Mouse (Mus musculus) kidney, embryonic 14.5 days (tissue): Measurements from ENCODE around the gene Homez. TPM values are rescaled to one million over a fixed set of nuclear protein-coding genes. Genes with fewer than 3 reads are reported as not detected.

Source experiments
- ATAC-seq: fragments of 200-750 bp; cut with Nextera tagmentation; 2 replicates; pipeline ENCODE4 v1.8.0; 2017; ENCODE audit warnings: moderate number of reproducible peaks, mild to moderate bottlenecking, moderate TSS enrichment, moderate library complexity; ENCODE audit not compliant: low FRiP score, low TSS enrichment
- H3K27ac ChIP-seq: fragments of 300-500 bp; sonication (generic); 2 replicates; pipeline ENCODE4 v1.5.1; 2014; ENCODE audit warnings: low read depth, mild to moderate bottlenecking, low read length, moderate library complexity, mixed read lengths
- H3K27me3 ChIP-seq: fragments of 300-500 bp; sonication (generic); 2 replicates; pipeline ENCODE4 v1.6.1; 2014; ENCODE audit warnings: mild to moderate bottlenecking, low read length; ENCODE audit not compliant: control insufficient read depth, insufficient read depth
- H3K36me3 ChIP-seq: fragments of 300-500 bp; sonication (generic); 2 replicates; pipeline ENCODE4 v1.6.1; 2014; ENCODE audit warnings: low read length, mixed read lengths; ENCODE audit not compliant: control insufficient read depth, insufficient read depth
- H3K4me1 ChIP-seq: fragments of 300-500 bp; sonication (generic); 2 replicates; pipeline ENCODE4 v1.6.1; 2014; ENCODE audit warnings: low read length, mixed read lengths; ENCODE audit not compliant: control insufficient read depth, insufficient read depth
- H3K4me2 ChIP-seq: fragments of 300-500 bp; sonication (generic); replicated peaks from 2 replicates; pipeline ENCODE4 v1.6.1; 2014; ENCODE audit warnings: low read depth, mild to moderate bottlenecking, low read length
- H3K4me3 ChIP-seq: fragments of 300-500 bp; sonication (generic); 2 replicates; pipeline ENCODE4 v1.5.1; 2014; ENCODE audit warnings: mild to moderate bottlenecking, low read length
- H3K9ac ChIP-seq: fragments of 300-500 bp; sonication (generic); 2 replicates; pipeline ENCODE4 v1.6.1; 2014; ENCODE audit warnings: low read depth, mild to moderate bottlenecking, low read length, moderate library complexity
- H3K9me3 ChIP-seq: fragments of 300-500 bp; sonication (generic); 2 replicates; pipeline ENCODE4 v1.6.1; 2016; ENCODE audit warnings: low read length; ENCODE audit not compliant: control insufficient read depth
- WGBS: fragments of 180-500 bp; shearing (Covaris S2); extraction: QIAGEN DNeasy Blood & Tissue Kit; methylation state at CpG from one replicate; pipeline ENCODE4 v1.1.7; 2014; 5-methylcytosine and 5-hydroxymethylcytosine counted together
- polyA plus RNA-seq: library from polyadenylated mRNA; unstranded; fragments of >200 nt; fragmentation: Nextera tagmentation; extraction: Ambion mirVana; gene quantifications from 2 replicates; pipeline ENCODE4 v1.2.1, GENCODE M21; 2014

Gene Homez
- polyA plus RNA-seq = 10.3 and 19.1 TPM in 2 replicates

GRCm38 (mm10) chr14:54870861-54871260 is at the start of gene Homez:
Gene Homez (minus strand): TSS chr14:54870961.
- no peaks in the 10 kb centered on the region for H3K27me3 ChIP-seq
- 90% methylated on average over 5 of the region's 5 CpGs for WGBS
- H3K4me1 ChIP-seq = 0 out of 2 replicates have a peak, but pooled peaks cover 4% of the 10 kb centered on the region
- H3K4me2 ChIP-seq = no peak within 1 kb of the TSS
- no peaks in the 10 kb centered on the region for H3K36me3 ChIP-seq
- no peak for ATAC-seq
- no peak within 1 kb of the TSS for H3K27ac ChIP-seq
- no peak within 1 kb of the TSS for H3K4me3 ChIP-seq
- no peak within 1 kb of the TSS for H3K9ac ChIP-seq
- no peaks in the 10 kb centered on the region for H3K9me3 ChIP-seq

DNA sequence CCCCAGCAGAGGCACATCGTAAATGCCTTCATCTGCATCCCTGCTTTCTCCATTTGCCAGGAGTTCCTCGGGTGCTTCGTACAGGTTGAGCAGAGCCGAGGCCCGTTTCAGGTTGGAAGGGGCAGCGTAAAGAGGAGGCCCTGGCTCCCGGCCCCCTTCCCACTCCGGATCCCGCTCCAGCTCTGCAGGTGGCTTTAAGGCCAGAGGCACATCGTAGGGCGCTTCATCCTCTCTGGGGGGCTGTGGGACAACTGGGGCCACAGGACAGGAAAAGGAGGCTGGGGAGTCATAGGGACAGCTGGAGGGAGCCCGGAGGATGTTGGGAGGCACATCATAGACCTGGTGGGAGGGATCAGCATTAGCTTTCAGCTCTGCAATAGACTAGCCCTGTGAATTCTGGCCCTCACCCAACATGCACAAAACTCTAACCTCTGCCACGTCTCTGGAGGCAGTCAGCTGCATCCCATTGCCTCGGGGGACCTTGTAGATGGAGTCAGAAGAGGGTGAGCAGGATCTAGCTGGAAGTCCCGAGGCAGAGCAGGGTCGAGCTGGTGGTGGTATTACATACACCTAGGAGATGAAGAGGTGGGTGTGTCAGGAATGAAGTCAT is 49.4 kb upstream of the Homez start:
- no peak overlapping the region for H3K9ac ChIP-seq
- no peak overlapping the region for H3K27ac ChIP-seq
- H3K4me1 ChIP-seq = peaks cover 11% of the 10 kb centered on the region
- H3K36me3 ChIP-seq = peaks cover 59% of the 10 kb centered on the region
- no peaks in the 10 kb centered on the region for H3K27me3 ChIP-seq
- ATAC-seq = no peak
- 89% methylated on average over 16 of the region's 16 CpGs for WGBS
- no peak overlapping the region for H3K4me2 ChIP-seq
- no peak overlapping the region for H3K4me3 ChIP-seq
- peaks cover 16% of the 10 kb centered on the region for H3K9me3 ChIP-seq

DNA sequence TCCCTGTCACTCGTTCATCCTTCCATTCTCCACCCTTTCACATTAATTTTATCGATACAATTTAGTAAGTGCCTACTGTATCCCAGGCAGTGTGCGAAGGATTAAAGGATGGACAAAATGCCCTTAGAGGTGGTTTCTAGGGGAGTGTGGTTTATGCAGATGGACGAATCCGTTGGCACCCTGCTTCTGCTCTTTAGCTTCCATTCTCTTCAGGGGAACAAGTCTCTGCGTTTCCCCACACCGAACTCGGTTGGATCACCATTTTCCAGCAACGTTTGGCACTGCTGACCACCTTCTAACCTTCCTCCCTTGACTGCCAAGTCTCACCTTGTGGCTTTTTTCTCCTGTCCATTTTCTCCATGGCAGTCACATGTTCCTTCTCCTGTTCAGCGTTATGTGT is 42.6 kb upstream of the Homez start:
- WGBS = 18% methylated on average over 10 of the region's 10 CpGs
- ATAC-seq = no peak; the same call in 1 of the 2 replicates
- H3K36me3 ChIP-seq = peaks cover 45% of the 10 kb centered on the region

DNA sequence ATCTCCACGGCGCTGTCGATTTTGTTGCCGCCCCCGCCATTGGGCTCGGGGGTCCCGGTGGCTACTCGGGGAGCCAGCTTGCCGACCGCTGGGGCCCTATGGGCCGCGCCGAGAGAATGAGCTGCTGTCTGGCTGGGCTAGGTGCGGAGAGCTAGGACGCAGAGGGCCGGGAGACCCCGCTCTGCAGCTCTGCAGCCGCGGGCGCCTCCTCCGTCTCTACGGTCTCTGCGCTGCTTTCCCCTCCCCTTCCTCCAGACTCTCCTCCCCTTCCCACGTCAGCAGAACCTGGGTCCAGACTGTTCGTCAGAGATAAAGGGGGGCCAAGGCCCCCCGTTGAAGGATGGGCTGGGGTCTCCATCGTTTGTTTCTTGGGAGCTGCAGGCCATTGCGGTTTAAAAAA is 42.1 kb upstream of the Homez start, which contains the start of gene Slc22a17:
TSS of gene Slc22a17 (minus strand) at position 247 of the 400 bp plus-strand sequence.
- Histone ChIP-seq H3K9ac (peak within 1 kb of the TSS; percentile 86), H3K4me1 (peaks cover 6% of the 10 kb centered on the region), H3K27me3 (no peaks in the 10 kb centered on the region), H3K27ac (peak within 1 kb of the TSS; percentile 65; the same call in 1 of the 2 replicates), H3K9me3 (no peaks in the 10 kb centered on the region), H3K4me3 (peak within 1 kb of the TSS; percentile 95), H3K4me2 (peak within 1 kb of the TSS; percentile 98), H3K36me3 (peaks cover 46% of the 10 kb centered on the region)
- ATAC-seq = peak; percentile 91
- 0% methylated on average over 28 of the region's 28 CpGs for WGBS

More for the DNA sequence above, 42.6 kb upstream of the Homez start:
- peaks cover 6% of the 10 kb centered on the region for H3K4me1 ChIP-seq
- H3K27ac ChIP-seq = no peak overlapping the region
- H3K9ac ChIP-seq = peak overlapping the region; percentile 86
- no peaks in the 10 kb centered on the region for H3K9me3 ChIP-seq
- peak overlapping the region; percentile 95 for H3K4me3 ChIP-seq
- peak overlapping the region; percentile 98 for H3K4me2 ChIP-seq
- H3K27me3 ChIP-seq = no peaks in the 10 kb centered on the region

GRCm38 (mm10) chr14:54912109-54912850 is 41.5 kb upstream of the Homez start:
- H3K4me2 ChIP-seq = peak overlapping the region; percentile 98
- H3K36me3 ChIP-seq = peaks cover 48% of the 10 kb centered on the region
- peak overlapping the region; percentile 86 for H3K9ac ChIP-seq
- ATAC-seq = peak; percentile 61
- peak overlapping the region; percentile 65; the same call in 1 of the 2 replicates for H3K27ac ChIP-seq
- 1% methylated on average over 55 of the region's 69 CpGs for WGBS
- no peaks in the 10 kb centered on the region for H3K9me3 ChIP-seq
- peak overlapping the region; percentile 95 for H3K4me3 ChIP-seq
- no peaks in the 10 kb centered on the region for H3K27me3 ChIP-seq
- H3K4me1 ChIP-seq = peaks cover 6% of the 10 kb centered on the region

- no peak overlapping the region for H3K4me3 ChIP-seq
- H3K36me3 ChIP-seq = peaks cover 46% of the 10 kb centered on the region
- H3K9me3 ChIP-seq = no peaks in the 10 kb centered on the region
- no peak overlapping the region for H3K9ac ChIP-seq
- no peak overlapping the region for H3K4me2 ChIP-seq
- no peak overlapping the region for H3K27ac ChIP-seq
- no peak for ATAC-seq
- 54% methylated on average over 7 of the region's 7 CpGs for WGBS
- no peaks in the 10 kb centered on the region for H3K27me3 ChIP-seq
- peaks cover 6% of the 10 kb centered on the region for H3K4me1 ChIP-seq
Measured at GRCm38 (mm10) chr14:54908682-54909081, 37.9 kb upstream of the Homez start.

GRCm38 (mm10) chr14:54903641-54904040 is 32.9 kb upstream of the Homez start:
- no peaks in the 10 kb centered on the region for H3K9me3 ChIP-seq
- 83% methylated on average over 4 of the region's 4 CpGs for WGBS
- no peak for ATAC-seq
- no peak overlapping the region for H3K4me2 ChIP-seq
- H3K27ac ChIP-seq = no peak overlapping the region
- no peaks in the 10 kb centered on the region for H3K4me1 ChIP-seq
- peaks cover 30% of the 10 kb centered on the region for H3K36me3 ChIP-seq
- no peaks in the 10 kb centered on the region for H3K27me3 ChIP-seq
- H3K4me3 ChIP-seq = no peak overlapping the region
- no peak overlapping the region for H3K9ac ChIP-seq

GRCm38 (mm10) chr14:54900383-54900782 is 29.6 kb upstream of the Homez start:
- ATAC-seq = peak; percentile 55
- Histone ChIP-seq H3K27me3 (no peaks in the 10 kb centered on the region), H3K4me1 (peaks cover 19% of the 10 kb centered on the region), H3K4me2 (no peak overlapping the region), H3K9ac (no peak overlapping the region), H3K4me3 (no peak overlapping the region), H3K9me3 (no peaks in the 10 kb centered on the region), H3K27ac (peak overlapping the region; percentile 19; the same call in 1 of the 2 replicates), H3K36me3 (peaks cover 32% of the 10 kb centered on the region)
- 0% methylated on average over 3 of the region's 3 CpGs for WGBS

DNA sequence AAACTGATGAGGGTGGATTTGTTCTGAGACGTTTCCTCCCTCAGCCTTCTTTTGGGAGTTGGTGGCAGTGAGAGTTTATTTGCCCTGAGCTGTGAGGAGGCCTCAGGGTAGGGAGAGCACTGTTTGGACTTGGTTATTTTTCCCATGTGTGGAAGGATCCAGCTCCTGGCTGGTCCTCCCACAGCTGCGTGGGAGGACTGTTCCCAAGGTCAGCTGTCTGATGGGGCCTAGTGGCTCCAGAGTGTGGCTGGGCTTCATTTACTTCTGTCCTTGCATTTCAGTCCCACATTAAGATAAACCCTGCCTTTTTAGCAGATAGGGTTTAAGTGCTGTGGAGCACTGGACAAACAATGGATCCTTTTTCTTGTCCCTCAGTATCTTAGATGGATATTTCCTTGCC is 26.7 kb upstream of the Homez start:
- peaks cover 28% of the 10 kb centered on the region for H3K4me1 ChIP-seq
- 36% methylated on average over 2 of the region's 2 CpGs for WGBS
- H3K9me3 ChIP-seq = no peaks in the 10 kb centered on the region
- H3K27ac ChIP-seq = peak overlapping the region; percentile 55; the same call in 1 of the 2 replicates
- H3K4me2 ChIP-seq = no peak overlapping the region
- H3K27me3 ChIP-seq = no peaks in the 10 kb centered on the region
- H3K4me3 ChIP-seq = no peak overlapping the region
- H3K9ac ChIP-seq = no peak overlapping the region
- ATAC-seq = no peak
- peaks cover 32% of the 10 kb centered on the region for H3K36me3 ChIP-seq
